Mouse (Mus musculus): ENCODE results near the gene Zfp931.
"Not testable (repeated sequence)": the region's sequence is repeated elsewhere in the genome, so short reads cannot be mapped to it uniquely, and the experiment has no call there.

The Zfp931 gene

DNA sequence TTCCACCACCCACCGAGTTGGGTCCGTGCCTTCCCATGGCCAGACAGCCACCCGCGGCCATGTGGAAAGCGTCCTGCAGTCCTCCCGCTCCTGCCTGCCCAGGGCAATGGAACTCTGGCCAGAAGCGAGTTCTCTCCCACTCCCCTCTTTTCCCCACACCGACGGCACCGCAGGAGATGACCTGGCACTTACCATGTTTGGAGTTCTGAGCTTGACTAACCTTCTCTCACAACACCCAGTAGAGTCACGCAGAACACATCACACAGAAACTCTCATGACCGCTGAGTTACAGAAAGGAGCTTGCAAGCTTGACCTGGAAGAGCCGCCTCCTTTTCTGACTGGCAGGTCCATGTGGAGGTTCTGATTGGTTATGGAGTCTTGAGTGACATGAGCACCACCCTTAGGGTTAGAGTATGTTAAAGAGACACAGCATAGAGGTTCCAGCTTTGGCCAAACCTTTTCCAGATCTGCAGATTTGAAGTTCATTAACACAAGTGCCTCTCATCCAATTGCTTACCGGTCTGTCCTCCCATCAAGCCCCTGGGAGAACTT lies at the start of gene Zfp931:
Gene Zfp931 (minus strand): TSS at position 311 of the 552 bp plus-strand sequence.
- not testable (repeated sequence) for DNase-seq (ENCODE audit: inconsistent ontology term)

DNA sequence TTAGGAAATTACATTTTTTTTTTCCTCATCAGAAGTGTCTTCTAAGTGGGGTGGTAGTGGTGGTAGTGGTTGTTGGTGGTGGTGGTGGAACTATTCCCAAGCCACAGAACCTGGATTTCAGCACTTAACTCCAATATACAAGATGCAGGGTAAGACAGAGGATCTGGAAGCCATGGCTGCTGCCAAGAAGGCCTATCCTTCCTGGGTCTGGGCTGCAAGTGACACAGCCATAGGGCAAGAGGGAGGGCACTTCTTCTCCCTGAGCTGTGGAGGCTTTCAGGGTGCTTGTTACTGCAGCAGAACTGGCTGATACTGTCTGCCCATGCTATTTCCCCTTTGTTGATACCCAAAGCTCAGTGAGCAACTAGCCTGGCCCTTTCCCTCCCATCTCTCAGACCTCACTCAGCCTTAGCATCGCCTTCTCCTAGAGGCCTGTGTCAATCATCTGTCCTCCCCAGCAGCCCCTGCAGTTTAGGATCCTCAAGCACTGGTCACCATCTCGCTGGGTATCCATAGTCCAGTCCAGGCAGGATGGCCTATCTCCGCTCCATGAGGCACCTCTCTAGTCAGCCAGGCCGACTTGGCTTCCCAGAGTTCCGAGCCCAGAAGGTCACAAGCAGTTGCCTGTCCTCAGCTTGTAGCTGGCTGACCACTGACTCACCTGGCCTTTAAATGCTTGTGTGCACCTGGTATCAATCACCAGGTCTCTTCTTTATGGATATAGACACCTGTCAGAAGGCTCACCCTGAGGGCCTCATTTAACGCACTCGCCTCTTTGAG lies 48.0 kb upstream of the Zfp931 start:
- no peak for DNase-seq (ENCODE audit: inconsistent ontology term)

DNA sequence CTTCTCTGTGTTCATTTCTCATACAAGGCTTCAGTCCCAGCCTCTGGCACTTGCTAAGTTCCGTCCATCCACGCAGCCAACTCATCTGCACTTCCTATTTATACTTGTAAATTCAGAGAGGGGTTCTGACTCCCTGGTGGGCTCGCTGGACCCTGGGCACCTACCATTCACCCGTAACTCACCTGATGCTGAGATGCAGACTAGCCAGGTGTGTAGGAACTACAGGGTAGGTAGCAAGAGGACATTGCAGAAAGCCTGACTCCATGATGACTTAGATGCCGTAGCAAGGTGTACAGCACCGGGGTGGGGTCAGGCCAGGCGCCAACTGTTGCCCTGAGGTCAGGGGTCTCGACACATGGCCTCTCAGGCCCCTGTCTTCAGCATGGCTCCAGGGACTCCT lies 47.2 kb upstream of the Zfp931 start:
- no peak for DNase-seq (ENCODE audit: inconsistent ontology term)

DNA sequence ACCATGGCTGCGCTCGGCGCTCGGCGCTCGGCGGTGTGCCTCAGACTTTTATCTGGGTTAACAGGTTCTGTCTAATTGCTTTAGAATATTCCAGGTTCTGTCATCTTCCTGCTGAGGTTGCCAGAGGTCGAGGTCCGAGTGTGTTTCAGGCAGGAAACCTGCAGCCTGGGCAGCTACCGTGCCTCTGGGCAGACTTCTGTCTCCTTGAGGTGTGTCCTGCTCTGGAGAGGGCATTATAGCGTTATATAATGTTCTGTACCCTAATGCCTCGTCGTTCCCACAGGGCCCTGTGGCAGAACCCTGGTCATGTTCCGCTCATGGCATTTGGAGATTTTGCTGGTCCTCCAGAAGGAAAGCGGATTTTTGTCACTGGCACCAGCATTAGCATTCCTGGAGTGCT lies 45.2 kb upstream of the Zfp931 start:
- no peak for DNase-seq (ENCODE audit: inconsistent ontology term)

GRCm38 (mm10) chr2:178121946-178122665 lies 43.8 kb upstream of the Zfp931 start:
- DNase-seq (ENCODE audit: inconsistent ontology term), result no peak

GRCm38 (mm10) chr2:178121375-178121688 lies 43.1 kb upstream of the Zfp931 start:
- no peak for DNase-seq (ENCODE audit: inconsistent ontology term)

DNA sequence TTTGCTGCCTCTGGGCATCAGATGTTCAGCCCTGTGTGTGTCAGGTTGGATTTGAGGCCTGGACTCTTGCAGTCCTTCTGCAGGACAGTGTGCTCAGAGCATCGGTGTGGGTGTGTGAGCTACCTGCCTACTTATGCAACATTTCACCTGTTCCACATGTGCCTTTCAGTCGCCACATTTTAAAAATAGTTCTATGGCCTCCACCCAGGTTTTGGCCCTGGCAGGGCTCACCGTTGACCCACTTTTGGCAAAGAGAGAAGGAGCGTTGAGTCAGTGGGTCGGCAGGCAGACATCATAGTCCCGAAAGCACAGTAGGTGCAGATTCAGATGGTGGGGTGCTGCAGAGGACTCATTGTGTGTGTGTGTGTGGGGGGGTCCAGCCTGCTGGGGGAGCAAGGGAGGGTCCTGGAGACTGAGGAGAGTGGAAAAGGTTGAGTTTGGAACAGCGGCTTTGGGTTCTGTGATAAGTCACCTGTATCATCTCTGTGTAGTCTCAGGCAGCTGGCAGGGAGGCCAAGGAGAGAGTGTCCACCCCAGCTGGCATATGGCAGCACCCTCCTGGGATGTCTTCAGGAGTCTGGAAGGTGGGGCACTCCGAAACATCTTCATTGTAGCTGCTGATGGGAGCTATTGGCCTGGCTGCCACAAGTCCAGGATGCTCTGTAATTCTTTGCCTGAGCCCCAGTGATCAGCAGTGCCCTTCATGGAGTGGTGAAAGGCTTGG lies 42.5 kb upstream of the Zfp931 start:
- DNase-seq (ENCODE audit: inconsistent ontology term), result no peak

DNA sequence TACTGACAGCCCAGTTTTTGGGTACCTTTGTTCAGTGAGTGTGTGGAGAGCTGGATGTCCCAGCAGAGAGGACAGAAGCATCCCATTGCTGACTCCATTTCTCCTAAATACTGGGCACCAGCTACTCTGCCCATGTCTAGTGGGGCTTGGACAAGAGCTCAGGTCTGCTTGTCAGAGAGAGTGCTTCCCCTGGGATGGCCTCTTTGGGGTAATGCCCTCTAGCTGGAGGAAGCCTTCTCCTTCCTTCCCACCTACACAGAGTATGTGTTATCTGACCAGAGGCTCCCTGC lies 42.0 kb upstream of the Zfp931 start:
- DNase-seq (ENCODE audit: inconsistent ontology term), result no peak

- DNase-seq (ENCODE audit: inconsistent ontology term), result no peak
These were observed 41.5 kb upstream of the Zfp931 start for GRCm38 (mm10) chr2:178119561-178120355.

DNA sequence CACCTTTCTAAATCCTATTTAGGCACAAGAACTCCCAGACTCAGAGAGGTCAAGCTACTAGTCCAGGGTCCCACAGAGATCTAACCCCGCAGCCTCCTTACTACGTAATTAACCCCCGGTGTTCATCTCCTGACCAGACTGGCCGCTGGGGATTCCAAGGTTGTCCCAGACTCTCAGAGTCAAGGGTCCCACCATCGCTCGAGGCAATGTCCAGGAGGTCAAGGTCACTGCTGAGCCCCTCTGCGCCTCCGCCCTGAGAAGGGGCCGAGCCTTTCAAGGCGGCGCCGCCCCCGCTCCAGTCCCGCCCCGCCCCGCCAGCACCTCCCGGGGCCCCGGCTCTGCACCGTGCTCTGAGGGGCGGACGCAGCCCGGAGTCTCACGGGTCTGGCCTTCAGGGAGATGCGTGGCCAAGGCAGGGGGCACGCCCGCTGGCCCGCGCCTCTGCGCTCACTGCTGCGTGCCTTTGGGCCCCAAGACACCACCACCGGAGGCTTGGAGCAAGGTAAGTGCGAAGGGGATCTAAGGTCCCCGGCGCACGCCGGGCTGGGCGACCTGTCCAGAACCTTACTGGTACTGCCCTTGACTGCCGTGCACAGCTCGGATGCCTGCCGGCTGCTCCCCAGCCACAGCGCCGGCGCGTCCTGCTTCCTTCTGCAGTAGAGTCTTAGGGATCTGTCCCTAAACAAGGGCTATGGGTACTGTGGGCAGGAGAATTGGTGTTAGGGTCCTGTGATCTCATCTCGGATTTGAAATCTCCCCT lies 40.7 kb upstream of the Zfp931 start, which contains the start of gene Phactr3:
Gene Phactr3 (plus strand): TSS at position 175 of the 760 bp plus-strand sequence.
- DNase-seq (ENCODE audit: inconsistent ontology term), result peak; percentile 30

GRCm38 (mm10) chr2:178117946-178118345 lies 39.7 kb upstream of the Zfp931 start:
- no peak for DNase-seq (ENCODE audit: inconsistent ontology term)

GRCm38 (mm10) chr2:178101957-178102356 lies 23.7 kb upstream of the Zfp931 start:
- no peak for DNase-seq (ENCODE audit: inconsistent ontology term)

DNA sequence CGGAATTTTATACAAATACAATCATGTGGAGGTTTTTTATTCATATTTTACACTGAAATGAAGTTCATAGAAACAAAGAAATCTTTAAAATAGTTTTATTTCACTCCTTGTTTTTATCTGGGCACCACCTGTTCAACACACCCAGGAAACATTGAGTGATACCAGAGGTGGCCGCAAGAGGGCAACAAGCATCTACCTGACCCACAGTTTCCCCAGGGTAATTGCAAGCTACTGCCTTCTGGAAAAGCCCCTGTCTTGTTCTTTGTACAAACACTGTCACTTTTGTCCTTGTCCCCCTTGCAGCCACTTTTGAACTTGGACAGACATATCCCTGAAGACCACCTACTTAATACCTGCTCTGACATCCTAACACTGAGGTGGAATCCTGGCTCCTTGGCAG lies 19.7 kb upstream of the Zfp931 start:
- DNase-seq (ENCODE audit: inconsistent ontology term), result peak; percentile 30

DNA sequence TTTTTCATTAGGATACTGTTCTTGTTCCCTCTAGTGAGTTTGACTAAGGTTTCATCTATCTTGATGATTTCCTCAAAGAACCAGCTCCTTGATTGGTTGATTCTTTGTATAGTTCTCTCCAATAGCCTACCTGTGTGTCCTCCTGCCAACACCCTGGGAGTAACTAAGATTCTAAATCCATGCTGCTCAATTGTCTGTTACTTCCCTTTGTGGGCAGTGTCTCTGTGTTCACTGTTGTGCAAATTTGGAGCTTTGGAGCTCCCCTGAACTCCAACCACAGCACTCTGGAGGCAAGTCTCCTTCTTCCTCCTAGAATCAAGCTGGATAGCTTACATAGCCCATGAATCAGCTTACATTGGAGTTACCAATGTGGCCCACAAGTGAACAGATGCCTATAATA lies 11.3 kb upstream of the Zfp931 start:
- DNase-seq (ENCODE audit: inconsistent ontology term), result no peak

GRCm38 (mm10) chr2:178058195-178058594 lies 20.1 kb downstream of the Zfp931 start:
- DNase-seq (ENCODE audit: inconsistent ontology term), result peak; percentile 12

GRCm38 (mm10) chr2:178027601-178028000 lies 50.7 kb downstream of the Zfp931 start:
- DNase-seq (ENCODE audit: inconsistent ontology term), result not testable (repeated sequence)

GRCm38 (mm10) chr2:178023861-178024260 lies 54.4 kb downstream of the Zfp931 start:
- DNase-seq (ENCODE audit: inconsistent ontology term), result not testable (repeated sequence)

DNA sequence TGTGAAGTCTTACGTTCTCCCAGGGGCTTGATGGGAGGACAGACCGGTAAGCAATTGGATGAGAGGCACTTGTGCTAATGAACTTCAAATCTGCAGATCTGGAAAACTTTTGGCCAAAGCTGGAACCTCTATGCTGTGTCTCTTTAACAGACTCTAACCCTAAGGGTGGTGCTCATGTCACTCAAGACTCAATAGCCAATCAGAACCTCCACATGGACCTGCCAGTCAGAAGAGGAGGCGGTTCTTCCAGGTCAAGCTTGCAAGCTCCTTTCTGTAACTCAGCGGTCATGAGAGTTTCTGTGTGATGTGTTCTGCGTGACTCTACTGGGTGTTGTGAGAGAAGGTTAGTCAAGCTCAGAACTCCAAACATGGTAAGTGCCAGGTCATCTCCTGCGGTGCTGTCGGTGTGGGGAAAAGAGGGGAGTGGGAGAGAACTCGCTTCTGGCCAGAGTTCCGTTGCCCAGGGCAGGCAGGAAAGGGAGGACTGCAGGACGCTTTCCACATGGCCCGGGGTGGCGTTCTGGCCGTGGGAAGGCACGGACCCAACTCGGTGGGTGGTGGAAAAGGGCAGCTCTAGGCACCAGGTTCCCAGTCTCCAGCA lies 55.2 kb downstream of the Zfp931 start, which contains the start of gene Zfp971:
Gene Zfp971 (plus strand): TSS at position 274 of the 601 bp plus-strand sequence.
- peak; percentile 45 for DNase-seq (ENCODE audit: inconsistent ontology term)

GRCm38 (mm10) chr2:178020773-178021172 lies 57.5 kb downstream of the Zfp931 start:
- not testable (repeated sequence) for DNase-seq (ENCODE audit: inconsistent ontology term)

DNA sequence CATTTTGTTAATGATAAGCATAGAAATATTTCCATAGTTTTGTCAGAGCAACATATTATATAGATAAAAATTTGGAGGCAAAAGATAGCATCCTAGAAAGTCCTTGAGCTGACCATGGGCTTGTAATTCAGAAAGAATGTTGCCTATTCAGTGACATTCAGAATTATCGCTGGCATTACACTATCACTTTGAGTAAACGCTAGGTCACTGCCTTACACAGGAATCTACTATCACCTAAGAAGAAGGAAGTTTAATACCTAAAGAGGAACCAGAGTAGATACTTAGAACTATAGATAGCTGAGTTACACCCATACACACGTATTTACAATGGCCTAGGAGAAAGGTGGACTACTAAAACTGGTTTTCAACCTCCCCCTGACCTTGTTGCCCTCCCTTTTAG lies 58.8 kb downstream of the Zfp931 start:
- DNase-seq (ENCODE audit: inconsistent ontology term), result not testable (repeated sequence)

All from Muller cell, postnatal 12 days (primary cell).